Mouse (Mus musculus): ENCODE measurements around the gene Zfp740.

GRCm38 (mm10) chr15:102186239-102186638 lies 16.8 kb upstream of the Zfp740 start:
- no peak for TF ChIP-seq CTCF (IDR thresholded peaks at IDR 0.05; ENCODE audit: control insufficient read depth, insufficient read depth, insufficient read length)
- TF ChIP-seq MYOG (IDR thresholded peaks at IDR 0.05; ENCODE audit: control insufficient read depth, extremely low read depth, insufficient read length) = no peak

Measured in C2C12 (cell line).